ENCODE assay signal across 9 mouse cellular contexts in the genomic region with DNA sequence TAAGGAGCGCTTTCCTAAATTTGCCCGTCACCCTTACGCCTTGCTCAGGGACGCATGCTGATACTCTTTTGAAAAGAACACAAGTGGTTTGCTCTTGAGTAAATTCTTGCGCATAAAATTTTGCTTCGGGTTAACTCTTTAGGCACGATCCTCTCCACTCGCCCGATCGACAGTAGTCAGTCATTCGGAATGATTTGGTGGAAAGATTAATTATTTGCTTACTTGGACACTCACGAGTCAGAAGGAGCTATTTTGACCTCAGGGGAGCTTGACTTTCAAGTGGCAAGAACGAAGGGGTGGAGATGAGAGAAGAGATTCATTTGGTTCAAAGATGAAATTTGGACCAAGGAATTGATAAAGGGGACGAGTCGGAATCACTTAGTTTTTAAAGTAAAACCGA. TPM values are rescaled to one million over a fixed set of nuclear protein-coding genes. Genes with fewer than 3 reads are reported as not detected.
DNase-seq lines count a peak whose midpoint lies in the region; ATAC-seq and TF ChIP-seq lines count a peak whose summit lies in the region.
"Had no signal": no experiment of that assay in that cellular context is flagged by ENCODE, and none has a peak within 500 bp of the region (broad histone marks: within the 10 kb centered on the region; RNA-seq: fewer than 3 reads in every experiment).

No protein-coding gene starts in this region.

- intact Hi-C loops in heart, postnatal 25 days (cut with DNase I), result loop anchor here (2.0 kb wide), 1 partner anchor 27 kb away; no protein-coding TSS in a partner anchor

- peak overlapping the region; percentile 87 for H3K4me3 ChIP-seq in heart, embryonic 15.5 days
- peak overlapping the region; percentile 99 for H3K4me3 ChIP-seq in hindbrain, embryonic 11.5 days (ENCODE audit: low read depth, low read length)
- H3K4me3 ChIP-seq in liver, postnatal 0 days (ENCODE audit: low read depth, low read length), result peak overlapping the region; percentile 92

- H3K27me3 ChIP-seq in heart, embryonic 15.5 days, result no peaks in the 10 kb centered on the region
- no peaks in the 10 kb centered on the region for H3K27me3 ChIP-seq in hindbrain, embryonic 11.5 days (ENCODE audit: control insufficient read depth, insufficient read depth, low read length)
- no peaks in the 10 kb centered on the region for H3K27me3 ChIP-seq in liver, postnatal 0 days (ENCODE audit: insufficient read depth, low read length)

- DNase-seq in heart, postnatal 25 days (ENCODE audit: low spot score), result no peak
- DNase-seq in NIH3T3 (ENCODE audit: low read depth), result peak; percentile 21
- DNase-seq in hindbrain, embryonic 11.5 days (ENCODE audit: low spot score), result peak; percentile 32
- no peak for DNase-seq in liver, postnatal 0 days
- no peak for DNase-seq in urinary bladder, postnatal 10 days (ENCODE audit: low spot score)
- no peak for DNase-seq in urinary bladder, postnatal 4 days (ENCODE audit: low spot score in 2 of 2)
- no peak for DNase-seq in layer of hippocampus, postnatal 25 days (ENCODE audit: extremely low spot score in 1 of 2, low spot score in 1 of 2)

- H3K9me3 ChIP-seq in heart, embryonic 15.5 days (replicated peaks), result no peaks in the 10 kb centered on the region
- no peaks in the 10 kb centered on the region for H3K9me3 ChIP-seq in hindbrain, embryonic 11.5 days (ENCODE audit: control insufficient read depth, low read length)
- H3K9me3 ChIP-seq in liver, postnatal 0 days (ENCODE audit: low read length), result no peaks in the 10 kb centered on the region

- 2% methylated on average over 16 of the region's 16 CpGs for WGBS in heart, embryonic 15.5 days
- WGBS in hindbrain, embryonic 11.5 days, result 6% methylated on average over 16 of the region's 16 CpGs
- WGBS in liver, postnatal 0 days (ENCODE audit: insufficient replicate concordance), result 1% methylated on average over 16 of the region's 16 CpGs

- H3K4me1 ChIP-seq in heart, embryonic 15.5 days (replicated peaks), result peaks cover 17% of the 10 kb centered on the region
- H3K4me1 ChIP-seq in hindbrain, embryonic 11.5 days (replicated peaks; ENCODE audit: control insufficient read depth, insufficient read depth, low read length), result 0 out of 2 replicates have a peak, but pooled peaks cover 2% of the 10 kb centered on the region
- H3K4me1 ChIP-seq in liver, postnatal 0 days (ENCODE audit: insufficient read depth), result peaks cover 22% of the 10 kb centered on the region

- peak overlapping the region; percentile 80 for H3K4me2 ChIP-seq in heart, embryonic 15.5 days
- H3K4me2 ChIP-seq in hindbrain, embryonic 11.5 days (replicated peaks; ENCODE audit: low read depth, low read length), result peak overlapping the region; percentile 68
- peak overlapping the region; percentile 78 for H3K4me2 ChIP-seq in liver, postnatal 0 days (ENCODE audit: low read depth, low read length)

- TF ChIP-seq EP300 in liver, postnatal 0 days (IDR thresholded peaks at IDR 0.05; ENCODE audit: low read depth), result no peak

- H3K9ac ChIP-seq in heart, embryonic 15.5 days, result 0 out of 2 replicates have a peak overlapping the region, but pooled peaks have one; percentile 93
- peak overlapping the region; percentile 92; the same call in 1 of the 2 replicates for H3K9ac ChIP-seq in hindbrain, embryonic 11.5 days (ENCODE audit: low read depth, low read length)
- peak overlapping the region; percentile 90 for H3K9ac ChIP-seq in liver, postnatal 0 days (replicated peaks)

- no peak overlapping the region for H3K27ac ChIP-seq in heart, embryonic 15.5 days
- H3K27ac ChIP-seq in hindbrain, embryonic 11.5 days (ENCODE audit: low read depth, low read length), result no peak overlapping the region
- peak overlapping the region; percentile 90 for H3K27ac ChIP-seq in liver, postnatal 0 days (ENCODE audit: low read depth)

- TF ChIP-seq CTCF in liver, postnatal 0 days (IDR thresholded peaks at IDR 0.05; ENCODE audit: low read depth), result no peak

- peaks cover 48% of the 10 kb centered on the region for H3K36me3 ChIP-seq in heart, embryonic 15.5 days
- peaks cover 10% of the 10 kb centered on the region; the same call in 1 of the 2 replicates for H3K36me3 ChIP-seq in hindbrain, embryonic 11.5 days (ENCODE audit: control insufficient read depth, insufficient read depth, low read length)
- H3K36me3 ChIP-seq in liver, postnatal 0 days (replicated peaks; ENCODE audit: insufficient read depth, low read length), result peaks cover 44% of the 10 kb centered on the region

- no peak for ATAC-seq in heart, embryonic 15.5 days (replicated peaks; ENCODE audit: insufficient number of reproducible peaks, insufficient read depth, low FRiP score, low read depth)
- peak; percentile 39 for ATAC-seq in hindbrain, embryonic 11.5 days (ENCODE audit: low FRiP score)
- peak; percentile 18; the same call in 1 of the 2 replicates for ATAC-seq in liver, postnatal 0 days

RNA-seq across cellular contexts. Expression of a gene that starts 0.4 kb away (rescaled TPM):
- polyA plus RNA-seq in heart, embryonic 15.5 days (2015; fragmentation: Nextera tagmentation; extraction: Ambion mirVana), result 33.4 and 35.6 TPM in 2 replicates
- total RNA-seq in heart, postnatal 25 days (2021), result 10 to 100 TPM in 1 of 2 experiments, 1 to 10 TPM in 1; 9.5 to 13.1 TPM
- 43.5 and 56.0 TPM in 2 replicates for polyA plus RNA-seq in hindbrain, embryonic 11.5 days (2014; fragmentation: Nextera tagmentation; extraction: Ambion mirVana)
- polyA plus RNA-seq in liver, postnatal 0 days (2015; fragmentation: Nextera tagmentation; extraction: Ambion mirVana), result 10.1 and 13.1 TPM in 2 replicates
- 10 to 100 TPM; 17.3 to 20.9 TPM for total RNA-seq in layer of hippocampus, postnatal 25 days (2021)

RNA-seq across cellular contexts. Expression of a gene that starts 0.5 kb away (rescaled TPM):
- polyA plus RNA-seq in heart, embryonic 15.5 days (2015; fragmentation: Nextera tagmentation; extraction: Ambion mirVana), result 221 and 261 TPM in 2 replicates
- 100 to 1,000 TPM; 169 to 172 TPM for total RNA-seq in heart, postnatal 25 days (2021)
- 277 and 302 TPM in 2 replicates for polyA plus RNA-seq in hindbrain, embryonic 11.5 days (2014; fragmentation: Nextera tagmentation; extraction: Ambion mirVana)
- polyA plus RNA-seq in liver, postnatal 0 days (2015; fragmentation: Nextera tagmentation; extraction: Ambion mirVana), result 132 and 146 TPM in 2 replicates
- 100 to 1,000 TPM in 1 of 2 experiments, 10 to 100 TPM in 1; 98.9 to 101 TPM for total RNA-seq in layer of hippocampus, postnatal 25 days (2021)

RNA-seq across cellular contexts. Expression of a gene that starts 27.9 kb away (rescaled TPM):
- 71.0 and 75.3 TPM in 2 replicates for polyA plus RNA-seq in heart, embryonic 15.5 days (2015; fragmentation: Nextera tagmentation; extraction: Ambion mirVana)
- 10 to 100 TPM; 41.6 to 44.4 TPM for total RNA-seq in heart, postnatal 25 days (2021)
- polyA plus RNA-seq in hindbrain, embryonic 11.5 days (2014; fragmentation: Nextera tagmentation; extraction: Ambion mirVana), result 156 and 160 TPM in 2 replicates
- polyA plus RNA-seq in liver, postnatal 0 days (2015; fragmentation: Nextera tagmentation; extraction: Ambion mirVana), result 41.3 and 42.0 TPM in 2 replicates
- total RNA-seq in layer of hippocampus, postnatal 25 days (2021), result 10 to 100 TPM; 60.3 to 68.2 TPM

RNA-seq across cellular contexts. Expression of a gene that starts 50.3 kb away (rescaled TPM):
- polyA plus RNA-seq in heart, embryonic 15.5 days (2015; fragmentation: Nextera tagmentation; extraction: Ambion mirVana), result not detected in 2 replicates
- not detected for total RNA-seq in heart, postnatal 25 days (2021)
- polyA plus RNA-seq in hindbrain, embryonic 11.5 days (2014; fragmentation: Nextera tagmentation; extraction: Ambion mirVana), result not detected in 2 replicates
- not detected in 2 replicates for polyA plus RNA-seq in liver, postnatal 0 days (2015; fragmentation: Nextera tagmentation; extraction: Ambion mirVana)
- total RNA-seq in layer of hippocampus, postnatal 25 days (2021), result not detected
- polyA plus RNA-seq: brain, embryonic 14.5 days had no signal

RNA-seq across cellular contexts. Expression of a gene that starts 56.1 kb away (rescaled TPM):
- polyA plus RNA-seq in heart, embryonic 15.5 days (2015; fragmentation: Nextera tagmentation; extraction: Ambion mirVana), result 62.8 and 66.7 TPM in 2 replicates
- total RNA-seq in heart, postnatal 25 days (2021), result 10 to 100 TPM; 25.0 to 26.8 TPM
- 62.4 and 63.7 TPM in 2 replicates for polyA plus RNA-seq in hindbrain, embryonic 11.5 days (2014; fragmentation: Nextera tagmentation; extraction: Ambion mirVana)
- 39.5 and 42.3 TPM in 2 replicates for polyA plus RNA-seq in liver, postnatal 0 days (2015; fragmentation: Nextera tagmentation; extraction: Ambion mirVana)
- total RNA-seq in layer of hippocampus, postnatal 25 days (2021), result 10 to 100 TPM; 30.8 to 41.6 TPM

Comparison
In these comparisons a context has a peak if more than half of its experiments do, and no peak if none do; other contexts are left out.
1. DNase-seq: peak in NIH3T3 (single experiment) and hindbrain, embryonic 11.5 days (single experiment); none in heart, postnatal 25 days (single experiment), liver, postnatal 0 days (single experiment), urinary bladder, postnatal 10 days (single experiment), urinary bladder, postnatal 4 days (0 of 2) and layer of hippocampus, postnatal 25 days (0 of 2).
2. Peak in every context shown above with its lines, with median percentiles within 50 percentile points of each other: H3K4me2 ChIP-seq, H3K4me3 ChIP-seq and H3K9ac ChIP-seq.